Mouse (Mus musculus): ENCODE measurements around the gene Tox3. TPM values are rescaled to one million over a fixed set of nuclear protein-coding genes. Genes with fewer than 3 reads are reported as not detected.
A peak's percentile ranks its signal among the peaks of the same experiment; 100 is the strongest.

The Tox3 gene
- polyA plus RNA-seq, 1 experiment from 2014 or later: 7.9 TPM

- no peak overlapping the region for H3K27ac ChIP-seq (replicated peaks)
- H3K4me1 ChIP-seq: peaks cover 8% of the 10 kb centered on the region; the same call in 1 of the 2 replicates
- H3K27me3 ChIP-seq (replicated peaks; ENCODE audit: low read depth, poor library complexity, severe bottlenecking): no peaks in the 10 kb centered on the region
- WGBS: 78% methylated on average over 11 of the region's 11 CpGs
- H3K9me3 ChIP-seq: no peaks in the 10 kb centered on the region
- H3K4me3 ChIP-seq: no peak overlapping the region
- peaks cover 53% of the 10 kb centered on the region for H3K36me3 ChIP-seq (replicated peaks)
- DNase-seq (ENCODE audit: low spot score): no peak
Observed at GRCm38 (mm10) chr8:90254158-90254867, 93.8 kb downstream of the Tox3 start.

DNA sequence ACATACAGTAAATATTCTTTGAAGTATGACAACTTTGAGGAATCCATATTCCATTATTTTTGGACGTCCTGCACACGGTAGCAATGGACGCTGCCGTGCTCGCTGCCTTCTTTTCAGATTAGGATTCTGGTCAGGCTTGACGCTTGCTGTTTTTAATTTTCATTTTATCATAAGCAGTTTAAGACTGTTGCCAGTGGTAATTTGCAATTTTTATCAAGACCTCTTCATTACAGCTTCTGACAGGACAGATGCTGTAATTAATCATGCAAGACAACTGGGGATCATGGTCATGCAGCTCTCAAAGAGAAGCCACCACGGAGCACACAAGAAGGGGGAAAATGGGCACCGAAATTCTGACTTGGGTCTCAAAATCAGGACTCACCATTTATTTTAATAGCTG is 101.8 kb downstream of the Tox3 start:
- Histone ChIP-seq H3K27me3 (replicated peaks; ENCODE audit: low read depth, poor library complexity, severe bottlenecking) (peaks cover 7% of the 10 kb centered on the region; the same call in 1 of the 2 replicates), H3K36me3 (replicated peaks) (peaks cover 28% of the 10 kb centered on the region), H3K4me3 (no peak overlapping the region), H3K4me1 (peaks cover 16% of the 10 kb centered on the region), H3K27ac (replicated peaks) (no peak overlapping the region), H3K9me3 (no peaks in the 10 kb centered on the region)
- no peak for DNase-seq (ENCODE audit: low spot score)
- 91% methylated on average over 8 of the region's 8 CpGs for WGBS

- H3K4me3 ChIP-seq: no peak overlapping the region
- 54% methylated on average over 3 of the region's 3 CpGs for WGBS
- H3K27ac ChIP-seq (replicated peaks): no peak overlapping the region
- peaks cover 23% of the 10 kb centered on the region for H3K36me3 ChIP-seq (replicated peaks)
- no peak for DNase-seq (ENCODE audit: low spot score)
- no peaks in the 10 kb centered on the region for H3K9me3 ChIP-seq
- H3K4me1 ChIP-seq: peaks cover 20% of the 10 kb centered on the region
- H3K27me3 ChIP-seq (replicated peaks; ENCODE audit: low read depth, poor library complexity, severe bottlenecking): peaks cover 7% of the 10 kb centered on the region; the same call in 1 of the 2 replicates
Observed at GRCm38 (mm10) chr8:90245828-90246227, 102.3 kb downstream of the Tox3 start.

DNA sequence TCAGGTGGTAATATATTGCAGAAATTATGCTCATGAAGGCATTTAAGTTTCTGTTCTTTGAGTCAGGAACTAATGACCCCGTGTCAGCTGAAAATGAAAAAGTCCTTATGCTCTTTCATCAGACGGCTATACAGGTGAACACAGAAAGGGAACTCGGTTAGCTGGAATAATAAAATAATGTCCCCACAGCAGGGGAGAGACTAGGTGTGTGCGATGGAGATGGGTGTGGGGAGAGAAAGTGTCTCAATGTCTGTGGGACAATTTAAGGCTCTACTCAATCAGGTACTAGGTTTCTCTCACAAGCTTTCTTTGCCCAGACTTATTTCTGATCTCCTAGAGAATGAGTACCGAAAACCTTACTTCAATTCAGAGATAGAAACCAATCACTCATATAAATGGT is 103.0 kb downstream of the Tox3 start:
- H3K4me1 ChIP-seq: peaks cover 20% of the 10 kb centered on the region
- H3K27ac ChIP-seq (replicated peaks): no peak overlapping the region

GRCm38 (mm10) chr8:90244458-90245145 is 103.5 kb downstream of the Tox3 start:
- Histone ChIP-seq H3K27me3 (replicated peaks; ENCODE audit: low read depth, poor library complexity, severe bottlenecking) (peaks cover 7% of the 10 kb centered on the region; the same call in 1 of the 2 replicates), H3K27ac (replicated peaks) (no peak overlapping the region), H3K4me3 (no peak overlapping the region), H3K4me1 (peaks cover 20% of the 10 kb centered on the region), H3K9me3 (no peaks in the 10 kb centered on the region), H3K36me3 (replicated peaks) (peaks cover 16% of the 10 kb centered on the region)
- WGBS: 45% methylated on average over 10 of the region's 10 CpGs
- peak; percentile 55 for DNase-seq (ENCODE audit: low spot score)

More for the DNA sequence above, 103.0 kb downstream of the Tox3 start:
- H3K9me3 ChIP-seq: no peaks in the 10 kb centered on the region
- no peak for DNase-seq (ENCODE audit: low spot score)
- H3K27me3 ChIP-seq (replicated peaks; ENCODE audit: low read depth, poor library complexity, severe bottlenecking): peaks cover 7% of the 10 kb centered on the region; the same call in 1 of the 2 replicates
- 75% methylated on average over 5 of the region's 5 CpGs for WGBS
- no peak overlapping the region for H3K4me3 ChIP-seq
- peaks cover 16% of the 10 kb centered on the region for H3K36me3 ChIP-seq (replicated peaks)

- peaks cover 12% of the 10 kb centered on the region for H3K36me3 ChIP-seq (replicated peaks)
- no peak overlapping the region for H3K4me3 ChIP-seq
- H3K27ac ChIP-seq (replicated peaks): no peak overlapping the region
- peaks cover 20% of the 10 kb centered on the region for H3K4me1 ChIP-seq
- 87% methylated on average over 5 of the region's 5 CpGs for WGBS
- DNase-seq (ENCODE audit: low spot score): no peak
- no peaks in the 10 kb centered on the region for H3K9me3 ChIP-seq
- peaks cover 7% of the 10 kb centered on the region; the same call in 1 of the 2 replicates for H3K27me3 ChIP-seq (replicated peaks; ENCODE audit: low read depth, poor library complexity, severe bottlenecking)
Observed at GRCm38 (mm10) chr8:90243957-90244356, 104.2 kb downstream of the Tox3 start.

- Histone ChIP-seq H3K9me3 (no peaks in the 10 kb centered on the region), H3K27me3 (replicated peaks; ENCODE audit: low read depth, poor library complexity, severe bottlenecking) (no peaks in the 10 kb centered on the region), H3K27ac (replicated peaks) (no peak overlapping the region), H3K4me1 (peaks cover 20% of the 10 kb centered on the region), H3K36me3 (replicated peaks) (no peaks in the 10 kb centered on the region), H3K4me3 (no peak overlapping the region)
- DNase-seq (ENCODE audit: low spot score): no peak
- WGBS: 91% methylated on average over 2 of the region's 2 CpGs
Observed at GRCm38 (mm10) chr8:90242351-90242750, 105.8 kb downstream of the Tox3 start.

DNA sequence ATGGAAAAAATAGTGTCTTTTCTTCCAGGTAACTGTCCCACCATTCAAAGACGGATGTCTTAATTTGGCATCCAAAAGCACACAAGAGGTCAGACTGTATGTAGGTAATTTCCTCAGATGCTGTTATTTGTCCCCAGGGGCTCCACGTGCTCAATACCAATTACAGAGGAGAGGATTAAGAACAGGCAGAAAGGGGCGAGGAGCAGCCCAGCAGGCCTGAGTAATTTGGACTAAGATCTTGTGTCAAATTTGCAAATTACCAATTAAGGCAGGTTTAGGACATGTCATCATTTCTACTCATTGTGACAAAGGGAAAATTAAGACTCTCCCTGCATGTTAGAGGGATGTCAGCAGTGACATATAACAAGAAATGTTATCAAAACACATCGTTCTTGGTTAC is 106.7 kb downstream of the Tox3 start:
- WGBS: 47% methylated on average over 4 of the region's 4 CpGs
- no peaks in the 10 kb centered on the region for H3K9me3 ChIP-seq
- no peak overlapping the region for H3K4me3 ChIP-seq
- H3K27me3 ChIP-seq (replicated peaks; ENCODE audit: low read depth, poor library complexity, severe bottlenecking): no peaks in the 10 kb centered on the region
- H3K36me3 ChIP-seq (replicated peaks): no peaks in the 10 kb centered on the region
- no peak for DNase-seq (ENCODE audit: low spot score)
- H3K4me1 ChIP-seq: peaks cover 20% of the 10 kb centered on the region
- no peak overlapping the region for H3K27ac ChIP-seq (replicated peaks)

DNA sequence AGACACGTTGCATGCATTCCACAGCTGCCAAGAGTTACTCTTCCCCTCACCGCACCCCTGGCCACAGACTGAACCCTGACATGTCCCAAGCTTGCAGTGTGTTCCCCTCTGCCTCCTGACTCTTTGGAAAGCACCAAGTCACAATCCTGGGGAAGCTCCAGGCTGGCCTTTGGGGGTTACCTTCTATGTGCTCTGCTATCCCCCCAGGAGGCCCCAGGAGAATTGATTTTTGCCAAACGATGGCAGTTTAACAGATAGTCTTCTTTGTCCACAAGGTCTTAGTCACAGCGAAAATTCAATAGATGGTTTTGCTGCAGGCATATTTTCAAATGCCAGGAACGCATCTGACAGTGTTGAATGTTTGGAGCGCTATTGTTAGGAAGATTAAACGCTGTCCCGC is 115.6 kb downstream of the Tox3 start:
- H3K27me3 ChIP-seq (replicated peaks; ENCODE audit: low read depth, poor library complexity, severe bottlenecking): no peaks in the 10 kb centered on the region
- no peaks in the 10 kb centered on the region for H3K36me3 ChIP-seq (replicated peaks)
- no peak overlapping the region for H3K27ac ChIP-seq (replicated peaks)
- no peaks in the 10 kb centered on the region for H3K9me3 ChIP-seq
- H3K4me3 ChIP-seq: no peak overlapping the region
- no peaks in the 10 kb centered on the region for H3K4me1 ChIP-seq
- no peak for DNase-seq (ENCODE audit: low spot score)
- 79% methylated on average over 8 of the region's 8 CpGs for WGBS

GRCm38 (mm10) chr8:90224172-90224571 is 124.0 kb downstream of the Tox3 start:
- Histone ChIP-seq H3K27me3 (replicated peaks; ENCODE audit: low read depth, poor library complexity, severe bottlenecking) (no peaks in the 10 kb centered on the region), H3K9me3 (no peaks in the 10 kb centered on the region), H3K36me3 (replicated peaks) (no peaks in the 10 kb centered on the region), H3K27ac (replicated peaks) (no peak overlapping the region), H3K4me1 (no peaks in the 10 kb centered on the region), H3K4me3 (no peak overlapping the region)
- no peak for DNase-seq (ENCODE audit: low spot score)
- 83% methylated on average over 1 of the region's 1 CpGs for WGBS

DNA sequence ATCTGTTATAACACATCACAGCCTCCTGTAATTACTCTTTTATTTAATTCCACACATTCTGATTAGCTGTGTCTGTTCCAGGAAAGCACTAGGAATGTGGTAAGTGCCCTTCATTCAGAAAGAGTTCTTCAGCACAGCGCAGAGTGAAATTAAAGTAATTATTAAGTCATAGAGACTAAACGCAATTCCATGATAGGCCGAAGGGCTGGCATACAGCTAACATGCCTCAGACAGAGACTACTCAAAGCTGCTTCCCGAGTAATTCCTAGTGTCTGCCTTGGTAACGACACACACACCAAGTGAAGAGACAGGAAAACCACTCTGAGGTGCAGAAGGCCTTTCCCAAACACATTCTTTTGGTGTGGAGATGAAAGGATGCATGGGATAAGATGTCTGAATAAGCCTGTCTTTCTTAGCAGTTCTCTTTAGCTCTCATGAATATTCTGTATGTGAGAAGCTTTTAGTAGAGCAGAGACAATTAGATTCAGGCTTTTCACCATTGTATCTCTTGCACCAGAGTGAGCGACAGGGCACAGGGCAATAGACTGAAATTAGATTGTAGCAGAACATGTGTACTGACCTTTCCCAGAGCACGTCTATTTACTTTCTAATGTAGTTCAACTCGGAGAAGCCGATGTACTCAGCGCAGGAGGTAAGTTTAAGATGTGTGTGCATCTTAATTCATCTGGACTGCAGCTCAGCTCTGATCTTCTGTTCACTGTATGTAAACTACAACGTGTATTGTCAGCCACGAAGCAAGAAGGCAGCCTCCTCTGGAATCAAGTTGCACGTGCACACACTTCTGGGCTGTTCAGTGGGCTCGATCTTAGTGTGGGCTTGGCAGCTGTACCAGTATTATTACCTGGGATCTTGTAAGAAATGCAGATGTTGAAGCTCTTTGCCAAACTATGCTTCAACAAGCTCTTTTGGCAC is 138.8 kb downstream of the Tox3 start:
- Histone ChIP-seq H3K27ac (replicated peaks) (no peak overlapping the region), H3K27me3 (replicated peaks; ENCODE audit: low read depth, poor library complexity, severe bottlenecking) (no peaks in the 10 kb centered on the region), H3K9me3 (no peaks in the 10 kb centered on the region), H3K4me3 (no peak overlapping the region), H3K36me3 (replicated peaks) (no peaks in the 10 kb centered on the region), H3K4me1 (peaks cover 10% of the 10 kb centered on the region; the same call in 1 of the 2 replicates)
- 66% methylated on average over 14 of the region's 14 CpGs for WGBS
- no peak for DNase-seq (ENCODE audit: low spot score)
